Mouse (Mus musculus) myocyte (in vitro differentiated cells): Measurements from ENCODE around the gene Gm614.

ENCODE experiments used
- MAX ChIP-seq: IDR thresholded peaks from one replicate; pipeline ENCODE4 v1.6.1; 2011; ENCODE audit warnings: low read depth, mild to moderate bottlenecking, control low read depth
- POLR2A ChIP-seq: IDR thresholded peaks from one replicate; pipeline ENCODE4 v1.6.1; 2011; ENCODE audit warnings: low read depth, mild to moderate bottlenecking, control low read depth, moderate library complexity; ENCODE audit not compliant: insufficient read length

- no peak for TF ChIP-seq MAX
- no peak for TF ChIP-seq POLR2A
Observed at GRCm38 (mm10) chrX:101268755-101269124, 4.9 kb upstream of the Gm614 start, which contains the start of gene Gm20489.
